Mouse (Mus musculus) c-Kit-positive CD71-positive TER-119-negative erythroid progenitor cells, embryonic 14.5 days (primary cell): ENCODE measurements around the gene Eps8l1.
"Not testable (repeated sequence)": the region's sequence is repeated elsewhere in the genome, so short reads cannot be mapped to it uniquely, and the experiment has no call there.

Experiments used
- DNase-seq: peaks from one replicate; pipeline ENCODE4 v3.0.0-alpha.2; 2013; ENCODE audit warnings: low read depth

Gene Eps8l1

GRCm38 (mm10) chr7:4460576-4461434 is at the start of gene Eps8l1:
Gene Eps8l1 (plus strand): TSS chr7:4460674.
- no peak for DNase-seq

- DNase-seq, result not testable (repeated sequence)
Observed at GRCm38 (mm10) chr7:4412406-4412805, 48.1 kb upstream of the Eps8l1 start.

- no peak for DNase-seq
Observed at GRCm38 (mm10) chr7:4419681-4420080, 40.8 kb upstream of the Eps8l1 start.

GRCm38 (mm10) chr7:4420230-4420629 is 40.2 kb upstream of the Eps8l1 start:
- no peak for DNase-seq

GRCm38 (mm10) chr7:4427161-4427912 is 33.1 kb upstream of the Eps8l1 start:
- peak; percentile 90 for DNase-seq

- DNase-seq, result no peak
Observed at GRCm38 (mm10) chr7:4430246-4430844, 30.1 kb upstream of the Eps8l1 start.

- DNase-seq, result peak; percentile 55
Observed at GRCm38 (mm10) chr7:4431548-4431947, 28.9 kb upstream of the Eps8l1 start.

GRCm38 (mm10) chr7:4432026-4432425 is 28.4 kb upstream of the Eps8l1 start:
- no peak for DNase-seq

- no peak for DNase-seq
Observed at GRCm38 (mm10) chr7:4437721-4438120, 22.8 kb upstream of the Eps8l1 start.

- no peak for DNase-seq
Observed at GRCm38 (mm10) chr7:4440549-4440948, 19.9 kb upstream of the Eps8l1 start.

- DNase-seq, result peak; percentile 81
Observed at GRCm38 (mm10) chr7:4445216-4445791, 15.2 kb upstream of the Eps8l1 start, which contains the start of gene Rdh13. Gene Rdh13 (minus strand): TSS chr7:4445649.

- no peak for DNase-seq
Observed at GRCm38 (mm10) chr7:4447138-4447537, 13.3 kb upstream of the Eps8l1 start.

GRCm38 (mm10) chr7:4448439-4448838 is 12.0 kb upstream of the Eps8l1 start:
- no peak for DNase-seq

GRCm38 (mm10) chr7:4449211-4449610 is 11.3 kb upstream of the Eps8l1 start:
- no peak for DNase-seq

- DNase-seq, result no peak
Observed at GRCm38 (mm10) chr7:4452644-4453043, 7.8 kb upstream of the Eps8l1 start.

- no peak for DNase-seq
Observed at GRCm38 (mm10) chr7:4464194-4464824, 3.8 kb downstream of the Eps8l1 start.

GRCm38 (mm10) chr7:4467801-4468200 is 7.3 kb downstream of the Eps8l1 start:
- DNase-seq, result no peak

GRCm38 (mm10) chr7:4470275-4471178 is 10.1 kb downstream of the Eps8l1 start:
- no peak for DNase-seq

- DNase-seq, result no peak
Observed at GRCm38 (mm10) chr7:4471179-4471555, 10.7 kb downstream of the Eps8l1 start.

GRCm38 (mm10) chr7:4473940-4474339 is 13.5 kb downstream of the Eps8l1 start:
- DNase-seq, result no peak
